Mouse (Mus musculus) effector memory CD4-positive, alpha-beta T cell, adult 7 months (primary cell): Measurements from ENCODE around the gene Accs. TPM values are rescaled to one million over a fixed set of nuclear protein-coding genes. Genes with fewer than 3 reads are reported as not detected.

Source experiments
- polyA plus RNA-seq: library from polyadenylated mRNA; unstranded; fragments of 100-300 nt; shearing (Covaris generic); gene quantifications from one replicate; pipeline ENCODE4 v1.2.1, GENCODE M21; 2017

Gene Accs
- 6.4 TPM for polyA plus RNA-seq

GRCm38 (mm10) chr2:93849505-93850089 is at the start of gene Accs:
Accs (minus strand) TSS chr2:93849943.

DNA sequence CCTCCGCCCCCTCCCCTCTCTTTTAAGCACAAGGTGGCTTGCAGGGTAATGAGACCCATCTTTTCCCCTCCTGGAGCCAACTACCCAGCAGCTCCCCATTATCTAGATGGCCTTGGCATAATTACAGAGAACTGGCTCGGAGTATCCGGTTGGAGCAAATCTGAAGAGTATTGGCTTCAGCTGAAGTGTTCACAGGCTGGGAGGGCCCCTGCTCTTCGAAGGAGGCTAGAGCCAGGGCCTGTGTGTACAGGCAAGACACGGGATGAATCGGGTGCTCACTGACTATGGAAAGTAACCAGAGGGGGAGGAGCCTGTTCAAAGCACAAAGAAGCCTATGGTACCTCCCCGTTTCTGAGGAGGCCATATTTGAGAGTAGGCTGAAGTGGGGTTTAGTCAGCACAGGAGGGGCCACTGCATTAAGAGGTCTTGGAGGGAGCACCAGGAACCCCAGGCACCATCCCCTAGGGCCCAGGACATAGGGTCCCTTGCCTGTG is 19.4 kb upstream of the Accs start, which contains the start of gene Accsl:
TSS of gene Accsl (minus strand) at position 51 of the 494 bp plus-strand sequence.

GRCm38 (mm10) chr2:93822045-93822749 is 27.5 kb downstream of the Accs start, which contains the start of gene Ext2:
Ext2 (minus strand) TSS chr2:93822568.

Other genes with a start within 250 kb of the Accs start
- gene Alx4, start 207.6 kb downstream of the Accs start, polyA plus RNA-seq, result 0.24 TPM
- 52.4 TPM for gene Ext2, start 27.4 kb downstream of the Accs start, polyA plus RNA-seq
- not detected for gene Accsl, start 19.2 kb upstream of the Accs start, polyA plus RNA-seq
- gene Gm13889, start 107.3 kb upstream of the Accs start, polyA plus RNA-seq, result not detected
- gene Gm27027, start 146.4 kb upstream of the Accs start, polyA plus RNA-seq, result not detected
- 56.5 TPM for gene Alkbh3, start 160.9 kb upstream of the Accs start, polyA plus RNA-seq